Mouse (Mus musculus): ENCODE measurements around the gene Nlrx1. TPM values are rescaled to one million over a fixed set of nuclear protein-coding genes. Genes with fewer than 3 reads are reported as not detected.

Nlrx1 gene
- polyA plus RNA-seq (2017; shearing (Covaris generic)): 4.8 TPM

DNA sequence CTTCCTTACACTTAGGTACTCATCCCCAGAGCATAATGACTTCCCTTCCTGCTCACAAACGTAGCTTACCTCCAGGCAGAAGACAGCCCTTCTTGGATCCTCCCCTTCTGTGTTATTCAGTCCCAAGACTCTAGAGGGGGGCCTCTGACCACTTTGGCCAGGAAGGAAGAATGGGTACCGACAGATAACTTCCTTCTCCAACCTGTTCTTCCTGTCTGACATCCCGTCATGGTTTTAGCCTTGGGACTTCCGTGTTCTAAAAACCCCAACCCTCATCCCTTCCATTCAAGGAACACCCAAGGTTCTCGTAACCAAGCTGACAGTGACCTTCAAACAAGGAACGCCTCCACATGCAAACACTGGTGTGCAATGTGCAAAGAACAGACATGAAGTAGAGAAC, at the start of gene Nlrx1:
Gene Nlrx1, minus strand, starts transcription at position 168 of the 400 bp plus-strand sequence.

DNA sequence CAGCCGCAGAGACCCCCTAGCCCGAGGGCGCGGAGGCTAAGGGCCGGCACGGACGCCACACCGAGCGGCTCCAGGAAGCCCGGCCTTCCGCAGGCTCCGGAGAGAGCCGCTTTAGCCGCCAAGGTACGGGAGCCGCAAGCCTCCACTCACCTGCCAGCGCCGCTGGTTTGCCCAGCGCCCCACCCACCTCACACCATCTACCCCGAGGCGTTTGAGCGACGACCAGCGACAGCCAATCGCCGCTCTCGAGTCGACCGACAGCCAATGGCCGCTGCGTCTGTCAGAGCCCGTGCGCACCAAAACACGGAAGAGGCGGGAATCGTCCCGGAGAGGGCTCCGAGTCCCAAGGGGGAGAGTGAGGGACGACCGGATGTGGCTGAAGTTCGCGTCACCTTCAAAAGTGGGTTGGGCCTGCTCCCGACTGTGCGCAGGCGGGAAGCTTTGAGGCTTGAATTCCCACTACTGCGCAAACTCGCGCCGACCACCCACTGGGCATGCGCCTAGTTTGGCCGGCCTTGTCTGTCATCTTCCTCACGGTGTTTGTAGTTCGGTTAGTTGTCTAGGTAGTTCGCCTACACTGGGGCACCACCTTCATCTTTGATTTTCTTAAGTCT, 37.2 kb upstream of the Nlrx1 start, which contains the start of gene Hinfp:
Gene Hinfp, minus strand, starts transcription at position 206 of the 614 bp plus-strand sequence.

GRCm38 (mm10) chr9:44288076-44288958, 19.9 kb upstream of the Nlrx1 start, which contains the start of gene Abcg4:
TSS of gene Abcg4 (minus strand) at chr9:44288615.

DNA sequence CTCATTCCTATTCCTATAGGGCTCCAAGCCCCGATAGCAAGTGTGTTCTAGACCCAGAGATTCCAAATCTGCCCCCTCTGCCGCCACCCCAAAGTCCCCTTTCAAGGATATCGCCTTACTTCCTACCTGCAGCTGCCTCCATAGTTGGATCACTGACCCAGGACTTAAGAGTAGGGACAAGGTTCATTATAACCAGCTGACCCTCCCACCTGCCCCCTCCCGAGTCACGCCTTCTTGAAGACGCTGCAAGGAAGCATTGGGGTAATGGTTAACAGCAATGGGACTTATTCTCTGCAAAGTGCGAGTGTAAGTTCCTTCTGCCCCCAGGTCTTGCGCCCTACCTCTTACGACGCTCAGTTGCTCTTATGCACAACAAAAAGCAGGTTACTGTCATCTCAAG, 17.1 kb downstream of the Nlrx1 start, which contains the start of gene Pdzd3:
Gene Pdzd3, minus strand, starts transcription at position 158 of the 400 bp plus-strand sequence.

GRCm38 (mm10) chr9:44240399-44240798, 28.0 kb downstream of the Nlrx1 start, which contains the start of gene Ccdc153:
TSS of gene Ccdc153 (plus strand) at chr9:44240676.

DNA sequence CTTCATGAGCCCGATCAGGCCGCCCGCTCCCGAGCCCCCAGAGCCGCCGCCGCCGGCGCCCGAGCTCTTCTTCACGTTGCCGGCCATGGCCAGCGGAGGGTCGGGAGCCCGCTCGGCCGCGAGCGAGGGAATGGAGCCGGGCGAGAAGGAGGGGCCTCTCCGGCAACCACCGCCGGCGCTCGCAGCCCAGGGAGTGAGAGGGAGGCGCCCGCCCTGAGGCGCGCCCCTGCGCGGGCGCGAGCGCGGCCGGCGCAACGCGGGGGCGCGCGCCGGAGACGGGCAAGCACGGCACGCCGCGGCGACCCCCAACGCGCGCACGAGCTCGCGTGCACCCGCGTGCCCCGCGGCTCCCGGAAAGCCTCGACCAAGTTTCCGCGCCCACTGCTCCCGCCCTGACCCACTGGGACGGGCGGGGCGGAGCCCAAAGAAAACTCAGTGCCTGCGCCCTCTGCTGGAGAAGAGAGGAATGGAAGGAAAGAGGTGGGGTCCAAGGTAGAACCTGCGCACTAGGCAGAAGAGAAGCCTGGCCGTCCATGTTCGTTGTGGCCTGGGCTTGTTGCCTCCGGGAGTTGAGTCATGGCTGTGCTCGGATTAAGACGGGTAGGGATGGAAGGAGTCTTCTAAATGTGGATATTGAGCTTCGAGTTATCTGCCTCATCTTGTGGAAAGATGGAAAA, 34.5 kb downstream of the Nlrx1 start, which contains the start of gene Cbl:
Gene Cbl, minus strand, starts transcription at position 248 of the 677 bp plus-strand sequence.

Other genes starting within 250 kb of the Nlrx1 start
- gene Thy1, start 225.2 kb downstream of the Nlrx1 start, polyA plus RNA-seq (2017; shearing (Covaris generic)): 132 TPM
- 17.8 TPM for gene Usp2, start 201.6 kb downstream of the Nlrx1 start, polyA plus RNA-seq (2017; shearing (Covaris generic))
- not detected for gene Mfrp, start 166.9 kb downstream of the Nlrx1 start, polyA plus RNA-seq (2017; shearing (Covaris generic))
- not detected for gene C1qtnf5, start 161.4 kb downstream of the Nlrx1 start, polyA plus RNA-seq (2017; shearing (Covaris generic))
- gene Gm49380, start 155.1 kb downstream of the Nlrx1 start, polyA plus RNA-seq (2017; shearing (Covaris generic)): not detected
- gene Rnf26, start 155.1 kb downstream of the Nlrx1 start, polyA plus RNA-seq (2017; shearing (Covaris generic)): 16.6 TPM
- 0.67 TPM for gene Mcam, start 134.1 kb downstream of the Nlrx1 start, polyA plus RNA-seq (2017; shearing (Covaris generic))
- 33.9 TPM for gene Cbl, start 34.5 kb downstream of the Nlrx1 start, polyA plus RNA-seq (2017; shearing (Covaris generic))
- not detected for gene Ccdc153, start 27.9 kb downstream of the Nlrx1 start, polyA plus RNA-seq (2017; shearing (Covaris generic))
- gene Pdzd3, start 17.1 kb downstream of the Nlrx1 start, polyA plus RNA-seq (2017; shearing (Covaris generic)): 0.23 TPM
- gene Abcg4, start 20.0 kb upstream of the Nlrx1 start, polyA plus RNA-seq (2017; shearing (Covaris generic)): not detected
- 34.4 TPM for gene Hinfp, start 37.1 kb upstream of the Nlrx1 start, polyA plus RNA-seq (2017; shearing (Covaris generic))
- 12.7 TPM for gene C2cd2l, start 51.7 kb upstream of the Nlrx1 start, polyA plus RNA-seq (2017; shearing (Covaris generic))
- gene Dpagt1, start 57.4 kb upstream of the Nlrx1 start, polyA plus RNA-seq (2017; shearing (Covaris generic)): 8.7 TPM
- 61.7 TPM for gene H2afx, start 66.1 kb upstream of the Nlrx1 start, polyA plus RNA-seq (2017; shearing (Covaris generic))
- 14.8 TPM for gene Hmbs, start 75.6 kb upstream of the Nlrx1 start, polyA plus RNA-seq (2017; shearing (Covaris generic))
- gene Vps11, start 93.1 kb upstream of the Nlrx1 start, polyA plus RNA-seq (2017; shearing (Covaris generic)): 50.0 TPM
- gene Hyou1, start 110.9 kb upstream of the Nlrx1 start, polyA plus RNA-seq (2017; shearing (Covaris generic)): 15.7 TPM
- gene Slc37a4, start 128.3 kb upstream of the Nlrx1 start, polyA plus RNA-seq (2017; shearing (Covaris generic)): 13.6 TPM
- gene Rps25, start 138.5 kb upstream of the Nlrx1 start, polyA plus RNA-seq (2017; shearing (Covaris generic)): 2,034 TPM
- 90.9 TPM for gene Trappc4, start 139.0 kb upstream of the Nlrx1 start, polyA plus RNA-seq (2017; shearing (Covaris generic))
- 44.8 TPM for gene Ccdc84, start 150.0 kb upstream of the Nlrx1 start, polyA plus RNA-seq (2017; shearing (Covaris generic))
- gene Foxr1, start 172.5 kb upstream of the Nlrx1 start, polyA plus RNA-seq (2017; shearing (Covaris generic)): 0.71 TPM
- not detected for gene Upk2, start 186.4 kb upstream of the Nlrx1 start, polyA plus RNA-seq (2017; shearing (Covaris generic))
- 20.8 TPM for gene Bcl9l, start 214.2 kb upstream of the Nlrx1 start, polyA plus RNA-seq (2017; shearing (Covaris generic))

All from effector memory CD4-positive, alpha-beta T cell, adult 7 months (primary cell).